Mouse (Mus musculus): Measurements from ENCODE around the gene Mark4.

- TF ChIP-seq CTCF (IDR thresholded peaks at IDR 0.05; ENCODE audit: low read depth) = no peak
- TF ChIP-seq EP300 (IDR thresholded peaks at IDR 0.05; ENCODE audit: low read depth) = no peak
These were observed 3.4 kb downstream of the Mark4 start for GRCm38 (mm10) chr7:19455186-19455585.
